Mouse (Mus musculus) liver, postnatal 0 days (tissue): ENCODE measurements around the gene Plxnd1. TPM values are rescaled to one million over a fixed set of nuclear protein-coding genes. Genes with fewer than 3 reads are reported as not detected.
A peak's percentile ranks its signal among the peaks of the same experiment; 100 is the strongest.

Source experiments
- ATAC-seq: fragments of 200-750 bp; cut with Nextera tagmentation; 2 replicates; pipeline ENCODE4 v1.8.0; 2017; ENCODE audit warnings: mild to moderate bottlenecking, moderate library complexity
- DNase-seq: peaks from one replicate; pipeline ENCODE4 v3.0.0-alpha.2; 2016
- H3K27ac ChIP-seq: fragments of 300-500 bp; sonication (generic); 2 replicates; pipeline ENCODE4 v1.5.1; 2014; ENCODE audit warnings: antibody characterized with exemption, moderate library complexity, mild to moderate bottlenecking, low read depth
- H3K27me3 ChIP-seq: fragments of 300-500 bp; sonication (generic); 2 replicates; pipeline ENCODE4 v1.6.1; 2014; ENCODE audit warnings: low read length, control low read depth, mixed read lengths; ENCODE audit not compliant: insufficient read depth
- H3K36me3 ChIP-seq: fragments of 300-500 bp; sonication (generic); replicated peaks from 2 replicates; pipeline ENCODE4 v1.6.1; 2014; ENCODE audit warnings: mild to moderate bottlenecking, control low read depth, low read length, moderate library complexity, mixed read lengths; ENCODE audit not compliant: insufficient read depth
- H3K4me1 ChIP-seq: fragments of 300-500 bp; sonication (generic); 2 replicates; pipeline ENCODE4 v1.6.1; 2014; ENCODE audit warnings: antibody characterized with exemption, mild to moderate bottlenecking, control low read depth; ENCODE audit not compliant: insufficient read depth
- H3K4me2 ChIP-seq: fragments of 300-500 bp; sonication (generic); 2 replicates; pipeline ENCODE4 v1.6.1; 2014; ENCODE audit warnings: low read depth, mild to moderate bottlenecking, low read length, moderate library complexity, mixed read lengths
- H3K4me3 ChIP-seq: fragments of 300-500 bp; sonication (generic); 2 replicates; pipeline ENCODE4 v1.5.1; 2014; ENCODE audit warnings: low read depth, low read length
- H3K9ac ChIP-seq: fragments of 300-500 bp; sonication (generic); replicated peaks from 2 replicates; pipeline ENCODE4 v1.6.1; 2014; ENCODE audit warnings: mild to moderate bottlenecking, moderate library complexity
- H3K9me3 ChIP-seq: fragments of 300-500 bp; sonication (generic); 2 replicates; pipeline ENCODE4 v1.6.1; 2016; ENCODE audit warnings: mild to moderate bottlenecking, control low read depth, low read length, mixed read lengths
- CTCF ChIP-seq: sonication (generic); IDR thresholded peaks from 2 replicates; pipeline ENCODE4 v1.5.1; 2016; ENCODE audit warnings: antibody characterized with exemption, low read depth
- EP300 ChIP-seq: IDR thresholded peaks from 2 replicates; pipeline ENCODE4 v1.6.1; 2016; ENCODE audit warnings: antibody characterized with exemption, low read depth, mild to moderate bottlenecking
- WGBS: fragments of 180-500 bp; shearing (Covaris S2); extraction: QIAGEN DNeasy Blood & Tissue Kit; methylation state at CpG from one replicate; pipeline ENCODE4 v1.1.7; 2014; ENCODE audit not compliant: insufficient replicate concordance; 5-methylcytosine and 5-hydroxymethylcytosine counted together
- polyA plus RNA-seq: library from polyadenylated mRNA; unstranded; fragments of >200 nt; fragmentation: Nextera tagmentation; extraction: Ambion mirVana; gene quantifications from 2 replicates; pipeline ENCODE4 v1.2.1, GENCODE M21; 2015

Gene Plxnd1
- polyA plus RNA-seq, 1 experiment from 2014 or later: 8.7 TPM

DNA sequence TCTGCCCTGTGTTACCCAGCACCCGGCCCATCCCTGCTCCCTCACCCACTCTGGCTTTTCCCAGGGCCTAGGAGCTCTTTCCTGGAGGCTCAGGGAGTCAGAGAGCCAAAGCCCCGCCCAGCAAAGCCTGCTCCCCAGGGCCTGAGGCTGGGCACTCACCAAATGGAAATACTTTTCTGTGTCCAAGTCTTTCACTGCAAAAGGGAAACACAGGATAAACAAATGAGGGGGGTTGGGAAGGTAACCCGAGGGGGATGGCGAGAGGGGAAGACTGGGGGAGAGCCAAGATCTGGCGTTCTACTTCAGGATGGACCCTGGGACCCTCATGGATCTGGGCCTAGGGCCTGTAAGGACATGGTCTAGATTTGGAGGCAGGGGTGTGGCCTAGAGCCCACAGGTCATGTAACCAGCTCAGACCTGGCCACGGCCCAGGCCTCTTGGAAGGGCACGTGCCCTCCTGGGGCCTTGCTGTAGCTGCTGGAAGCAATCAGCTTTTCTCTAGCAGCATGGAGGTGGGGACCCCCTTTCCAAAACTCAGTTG is 35.6 kb downstream of the Plxnd1 start:
- Histone ChIP-seq H3K9me3 (no peaks in the 10 kb centered on the region), H3K9ac (no peak overlapping the region), H3K4me2 (no peak overlapping the region), H3K36me3 (no peaks in the 10 kb centered on the region), H3K4me1 (peaks cover 5% of the 10 kb centered on the region), H3K4me3 (no peak overlapping the region), H3K27me3 (no peaks in the 10 kb centered on the region), H3K27ac (no peak overlapping the region)
- ATAC-seq (no peak), DNase-seq (no peak)
- 65% methylated on average over 7 of the region's 7 CpGs for WGBS
- TF ChIP-seq CTCF (no peak), EP300 (no peak)

- no peaks in the 10 kb centered on the region for H3K36me3 ChIP-seq
- H3K4me3 ChIP-seq: no peak overlapping the region
- H3K9ac ChIP-seq: no peak overlapping the region
- DNase-seq: no peak
- no peaks in the 10 kb centered on the region for H3K9me3 ChIP-seq
- H3K4me1 ChIP-seq: peaks cover 5% of the 10 kb centered on the region
- TF ChIP-seq CTCF: no peak
- TF ChIP-seq EP300: no peak
- no peaks in the 10 kb centered on the region for H3K27me3 ChIP-seq
- H3K27ac ChIP-seq: no peak overlapping the region
- no peak for ATAC-seq
- H3K4me2 ChIP-seq: no peak overlapping the region
- 86% methylated on average over 9 of the region's 9 CpGs for WGBS
Observed at GRCm38 (mm10) chr6:115958445-115958844, 36.4 kb downstream of the Plxnd1 start.

- DNase-seq (no peak), ATAC-seq (no peak)
- H3K4me1 ChIP-seq: peaks cover 5% of the 10 kb centered on the region
- H3K27me3 ChIP-seq: no peaks in the 10 kb centered on the region
- no peak overlapping the region for H3K9ac ChIP-seq
- TF ChIP-seq CTCF: no peak
- TF ChIP-seq EP300: no peak
- no peak overlapping the region for H3K4me2 ChIP-seq
- H3K36me3 ChIP-seq: no peaks in the 10 kb centered on the region
- H3K27ac ChIP-seq: no peak overlapping the region
- WGBS: 68% methylated on average over 6 of the region's 6 CpGs
- H3K9me3 ChIP-seq: no peaks in the 10 kb centered on the region
- no peak overlapping the region for H3K4me3 ChIP-seq
Observed at GRCm38 (mm10) chr6:115957681-115958080, 37.1 kb downstream of the Plxnd1 start.

GRCm38 (mm10) chr6:115956922-115957601 is 37.7 kb downstream of the Plxnd1 start:
- Histone ChIP-seq H3K27me3 (no peaks in the 10 kb centered on the region), H3K4me3 (no peak overlapping the region), H3K27ac (no peak overlapping the region), H3K9ac (no peak overlapping the region), H3K4me2 (no peak overlapping the region), H3K4me1 (peaks cover 5% of the 10 kb centered on the region), H3K9me3 (no peaks in the 10 kb centered on the region), H3K36me3 (no peaks in the 10 kb centered on the region)
- no peak for TF ChIP-seq EP300
- TF ChIP-seq CTCF: no peak
- DNase-seq: peak; percentile 54
- peak; percentile 82 for ATAC-seq
- 57% methylated on average over 16 of the region's 16 CpGs for WGBS

DNA sequence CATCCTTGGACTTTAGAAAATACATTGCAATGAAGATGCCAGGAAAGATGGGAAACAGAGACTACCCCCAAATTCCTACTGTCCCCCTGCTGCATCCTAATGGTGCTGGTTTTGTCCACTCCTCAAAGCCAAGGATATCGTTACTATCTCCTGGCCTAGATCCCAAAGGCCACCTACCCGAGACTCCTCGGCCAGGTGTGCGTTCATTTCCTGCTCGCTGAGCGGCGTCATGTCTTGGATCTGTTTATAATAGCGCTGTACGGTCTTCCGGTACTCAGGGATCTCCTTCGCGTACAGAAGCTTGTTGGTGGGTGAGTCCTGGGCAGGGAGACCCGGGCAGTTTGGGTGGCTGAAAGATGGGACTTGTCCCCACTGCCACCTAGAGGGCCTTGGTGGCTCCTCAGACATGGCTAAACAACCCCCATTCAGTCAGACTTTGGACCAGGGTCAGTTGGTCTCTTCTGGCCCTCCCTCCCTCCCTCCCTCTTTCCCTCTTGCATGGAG is 38.3 kb downstream of the Plxnd1 start:
- H3K9me3 ChIP-seq: no peaks in the 10 kb centered on the region
- H3K4me1 ChIP-seq: peaks cover 5% of the 10 kb centered on the region
- TF ChIP-seq EP300 (no peak), CTCF (peak; percentile 19; the same call in 1 of the 2 replicates)
- no peak overlapping the region for H3K9ac ChIP-seq
- WGBS: 84% methylated on average over 13 of the region's 13 CpGs
- H3K36me3 ChIP-seq: no peaks in the 10 kb centered on the region
- DNase-seq: no peak
- H3K27ac ChIP-seq: no peak overlapping the region
- ATAC-seq: no peak
- no peaks in the 10 kb centered on the region for H3K27me3 ChIP-seq
- no peak overlapping the region for H3K4me3 ChIP-seq
- no peak overlapping the region for H3K4me2 ChIP-seq

DNA sequence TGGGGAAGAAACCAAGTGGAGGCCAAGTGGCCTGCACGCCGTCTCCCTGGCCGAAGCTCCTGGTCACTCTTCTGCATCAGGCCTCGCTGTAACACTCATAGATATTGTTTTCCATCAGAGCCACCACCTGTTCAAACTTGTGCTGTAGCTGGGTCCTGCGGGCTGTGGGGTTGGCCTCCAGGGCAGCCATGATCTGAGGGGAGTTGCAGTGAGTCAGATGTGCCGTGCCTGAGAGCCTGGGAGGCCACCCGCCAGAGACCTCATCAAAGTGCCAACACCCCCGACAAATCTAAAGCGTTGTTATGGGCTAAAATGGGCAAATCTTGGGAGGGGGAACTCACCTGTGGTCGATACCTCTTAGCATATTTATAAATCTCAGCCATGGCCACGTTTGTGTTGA is 39.1 kb downstream of the Plxnd1 start:
- Histone ChIP-seq H3K4me3 (no peak overlapping the region), H3K9me3 (no peaks in the 10 kb centered on the region), H3K27ac (no peak overlapping the region), H3K36me3 (no peaks in the 10 kb centered on the region), H3K4me2 (no peak overlapping the region), H3K27me3 (no peaks in the 10 kb centered on the region), H3K4me1 (peaks cover 5% of the 10 kb centered on the region), H3K9ac (no peak overlapping the region)
- WGBS: 83% methylated on average over 11 of the region's 11 CpGs
- TF ChIP-seq CTCF (no peak), EP300 (no peak)
- no peak for ATAC-seq
- DNase-seq: no peak
